Mouse (Mus musculus): ENCODE results near the gene Tspan14. TPM values are rescaled to one million over a fixed set of nuclear protein-coding genes. Genes with fewer than 3 reads are reported as not detected.
A peak's percentile ranks its signal among the peaks of the same experiment; 100 is the strongest.

Gene Tspan14
- polyA plus RNA-seq, 1 experiment: 94.2 TPM

DNA sequence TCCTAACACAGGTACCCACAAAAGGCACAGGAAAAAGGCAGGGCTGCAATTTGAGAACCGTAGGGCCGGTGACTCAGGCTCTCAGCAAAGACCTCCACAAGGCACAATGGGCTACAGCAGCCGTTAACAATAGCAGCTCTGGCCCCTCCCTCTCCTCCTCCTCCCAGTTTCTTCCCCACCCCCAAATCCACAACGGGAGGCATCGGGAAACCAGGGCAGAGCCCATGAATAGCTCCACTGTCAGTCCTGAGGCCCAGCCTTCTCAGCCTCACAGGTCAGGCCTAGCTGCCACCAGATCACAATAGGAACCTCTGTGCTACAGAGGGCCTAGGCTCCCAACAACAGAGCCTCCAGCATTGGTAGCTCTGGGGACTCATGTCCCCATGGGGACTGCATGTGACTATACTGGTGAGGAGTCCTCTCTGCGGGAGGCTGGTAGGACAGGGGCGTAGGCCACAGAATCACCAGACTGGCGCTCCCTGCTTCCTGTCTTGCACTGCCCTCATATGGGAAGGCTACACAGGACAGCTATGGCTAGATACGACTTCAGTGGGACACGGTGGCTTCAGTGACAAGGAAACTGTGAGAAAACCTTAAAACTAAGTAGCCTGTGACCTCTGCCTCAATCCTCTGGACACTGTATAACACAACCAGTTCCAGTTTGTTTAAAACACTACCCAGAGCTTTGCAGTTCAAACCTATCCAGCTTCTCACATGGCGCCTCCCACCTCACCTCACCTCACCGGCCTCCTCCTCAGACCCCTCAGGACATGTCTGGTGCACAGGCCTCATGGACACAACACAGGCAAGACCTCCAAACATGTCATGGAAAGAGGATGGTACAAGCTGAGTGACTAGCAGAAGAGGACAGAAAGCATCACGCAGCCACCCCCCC lies 10.1 kb downstream of the Tspan14 start:
- WGBS: 29% methylated on average over 13 of the region's 13 CpGs
- TF ChIP-seq CTCF (IDR thresholded peaks at IDR 0.05; ENCODE audit: insufficient read depth, low read length): peak; percentile 33; the same call in 1 of the 2 replicates
- TF ChIP-seq POLR2A (IDR thresholded peaks at IDR 0.05; ENCODE audit: borderline replicate concordance, extremely low read depth, low read depth, low read length): peak; percentile 48; the same call in 1 of the 2 replicates
- peaks cover 51% of the 10 kb centered on the region for H3K4me1 ChIP-seq (ENCODE audit: control insufficient read depth, insufficient read depth, low read length)
- no peak overlapping the region for H3K4me3 ChIP-seq (replicated peaks; ENCODE audit: extremely low read depth, low read depth, low read length)
- DNase-seq: no peak

DNA sequence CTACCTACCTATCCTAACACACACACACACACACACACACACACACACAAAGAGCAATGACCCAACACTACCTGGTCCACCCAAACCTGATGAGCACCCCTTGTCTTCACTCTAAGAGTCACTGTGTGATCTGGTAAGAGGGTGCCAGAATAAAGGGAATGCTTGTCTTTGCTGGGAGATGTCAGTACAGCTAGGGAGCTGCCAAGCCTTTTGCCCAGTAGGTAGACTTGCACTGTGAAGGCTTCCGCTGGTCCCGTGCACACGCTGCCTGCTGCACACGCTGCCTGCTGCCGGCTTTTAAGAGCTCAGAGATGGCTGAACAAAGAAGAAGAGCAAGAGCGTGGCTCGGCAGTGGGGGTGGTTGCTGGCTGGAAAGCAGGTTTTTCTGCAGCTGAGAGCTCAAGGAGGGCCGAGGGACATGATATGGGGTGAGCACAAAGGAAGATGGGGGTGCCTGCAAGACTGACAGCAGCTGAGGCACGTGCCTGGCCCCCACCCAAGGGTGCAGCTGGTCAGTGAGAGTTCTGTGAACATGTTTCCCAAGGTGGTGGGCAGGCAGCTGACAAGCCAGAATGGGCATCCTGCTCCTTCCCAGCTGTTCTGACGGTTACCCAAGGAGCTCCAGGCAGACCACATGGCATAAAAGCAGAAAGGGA lies 10.9 kb downstream of the Tspan14 start:
- 21% methylated on average over 10 of the region's 10 CpGs for WGBS
- TF ChIP-seq POLR2A (IDR thresholded peaks at IDR 0.05; ENCODE audit: borderline replicate concordance, extremely low read depth, low read depth, low read length) (no peak), CTCF (IDR thresholded peaks at IDR 0.05; ENCODE audit: insufficient read depth, low read length) (no peak)
- H3K4me1 ChIP-seq (ENCODE audit: control insufficient read depth, insufficient read depth, low read length): peaks cover 52% of the 10 kb centered on the region
- no peak overlapping the region for H3K4me3 ChIP-seq (replicated peaks; ENCODE audit: extremely low read depth, low read depth, low read length)
- DNase-seq: no peak

DNA sequence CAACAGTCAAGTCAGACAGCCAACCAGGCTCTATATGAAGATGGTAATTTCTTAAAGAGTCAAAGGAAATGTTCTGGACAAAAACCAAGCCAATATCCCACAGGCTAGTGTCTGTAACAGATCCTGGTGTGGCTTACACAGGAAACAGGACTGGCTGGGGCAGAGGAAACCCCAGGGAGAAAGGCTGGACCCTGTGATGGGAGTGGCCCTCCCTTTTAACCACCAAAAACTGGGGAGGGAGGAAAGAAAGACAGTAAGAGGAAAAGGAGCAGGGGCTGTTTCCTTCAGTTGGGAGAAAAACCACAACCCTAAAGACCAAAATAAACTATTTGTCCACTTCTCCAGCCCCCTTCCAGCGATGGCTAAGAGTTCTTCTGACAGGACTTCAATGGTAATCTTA lies 11.5 kb downstream of the Tspan14 start:
- H3K4me1 ChIP-seq (ENCODE audit: control insufficient read depth, insufficient read depth, low read length): peaks cover 54% of the 10 kb centered on the region
- no peak for DNase-seq

DNA sequence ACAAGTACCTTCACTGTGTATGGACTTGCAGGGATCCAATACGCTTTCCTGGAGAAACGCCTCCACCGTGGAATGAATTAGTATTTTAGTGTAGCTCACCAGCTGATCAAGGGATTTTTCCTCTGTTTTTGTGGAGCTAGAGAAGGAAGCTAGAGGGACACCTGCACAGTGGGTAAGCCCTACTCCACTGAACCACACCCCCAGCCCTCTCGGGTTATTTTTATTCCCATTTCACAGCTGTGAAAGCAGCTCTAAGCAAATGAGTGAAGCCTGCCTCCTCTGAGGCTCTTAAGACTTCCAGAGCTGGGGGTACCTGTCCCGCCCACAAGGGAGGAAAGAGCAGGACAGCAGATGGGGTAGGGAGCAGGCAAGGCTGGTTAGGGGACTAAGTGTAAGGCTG lies 13.2 kb downstream of the Tspan14 start:
- DNase-seq: no peak
- Histone ChIP-seq H3K4me1 (ENCODE audit: control insufficient read depth, insufficient read depth, low read length) (peaks cover 54% of the 10 kb centered on the region), H3K4me3 (replicated peaks; ENCODE audit: extremely low read depth, low read depth, low read length) (no peak overlapping the region)
- WGBS: 78% methylated on average over 5 of the region's 5 CpGs
- TF ChIP-seq CTCF (IDR thresholded peaks at IDR 0.05; ENCODE audit: insufficient read depth, low read length) (no peak), POLR2A (IDR thresholded peaks at IDR 0.05; ENCODE audit: borderline replicate concordance, extremely low read depth, low read depth, low read length) (no peak)

More for the DNA sequence above, 11.5 kb downstream of the Tspan14 start:
- WGBS: 40% methylated on average over 1 of the region's 1 CpGs
- TF ChIP-seq CTCF (IDR thresholded peaks at IDR 0.05; ENCODE audit: insufficient read depth, low read length) (no peak), POLR2A (IDR thresholded peaks at IDR 0.05; ENCODE audit: borderline replicate concordance, extremely low read depth, low read depth, low read length) (no peak)
- H3K4me3 ChIP-seq (replicated peaks; ENCODE audit: extremely low read depth, low read depth, low read length): no peak overlapping the region

DNA sequence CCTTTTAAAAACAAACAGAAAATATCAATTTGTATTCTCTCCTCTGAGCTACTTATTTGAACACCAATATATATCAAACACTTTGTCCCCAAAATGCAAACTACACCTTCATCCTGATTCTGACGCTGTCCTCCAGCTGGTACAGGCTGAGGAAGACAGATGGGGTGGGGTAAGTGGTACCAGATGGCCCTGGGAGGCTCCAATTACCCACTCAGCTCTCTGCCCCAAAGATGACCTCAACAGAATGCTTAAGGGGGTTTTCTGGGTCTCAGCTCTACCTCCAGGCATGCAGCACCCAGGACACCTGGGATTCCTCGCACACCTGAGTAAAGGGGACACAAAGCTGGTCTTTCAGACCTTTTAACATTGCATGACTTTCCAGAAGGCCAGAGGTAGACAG lies 13.9 kb downstream of the Tspan14 start:
- peaks cover 55% of the 10 kb centered on the region for H3K4me1 ChIP-seq (ENCODE audit: control insufficient read depth, insufficient read depth, low read length)
- WGBS: 70% methylated on average over 2 of the region's 2 CpGs
- DNase-seq: no peak
- H3K4me3 ChIP-seq (replicated peaks; ENCODE audit: extremely low read depth, low read depth, low read length): no peak overlapping the region
- TF ChIP-seq POLR2A (IDR thresholded peaks at IDR 0.05; ENCODE audit: borderline replicate concordance, extremely low read depth, low read depth, low read length) (no peak), CTCF (IDR thresholded peaks at IDR 0.05; ENCODE audit: insufficient read depth, low read length) (no peak)

DNA sequence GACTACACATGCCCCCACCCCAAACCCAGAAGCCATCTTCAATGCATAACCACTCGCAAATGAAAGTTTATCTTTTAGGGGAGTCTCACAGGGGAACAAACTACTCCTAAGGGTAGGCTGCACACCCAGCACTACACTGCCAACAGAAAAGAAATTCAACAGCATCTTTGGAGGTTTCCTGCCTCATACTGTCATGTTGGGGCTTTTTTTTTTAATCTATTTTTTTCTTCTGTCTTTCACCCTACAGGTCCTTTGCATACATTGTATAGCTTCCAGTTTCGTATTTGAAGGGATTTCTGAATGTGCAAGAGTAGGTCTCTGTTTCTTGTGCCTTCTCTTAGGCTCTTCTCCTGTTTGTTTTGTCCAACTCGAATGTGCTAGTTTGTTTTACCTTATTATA lies 14.3 kb downstream of the Tspan14 start:
- H3K4me1 ChIP-seq (ENCODE audit: control insufficient read depth, insufficient read depth, low read length): peaks cover 59% of the 10 kb centered on the region
- TF ChIP-seq POLR2A (IDR thresholded peaks at IDR 0.05; ENCODE audit: borderline replicate concordance, extremely low read depth, low read depth, low read length): no peak
- TF ChIP-seq CTCF (IDR thresholded peaks at IDR 0.05; ENCODE audit: insufficient read depth, low read length): no peak
- WGBS: 62% methylated on average over 3 of the region's 3 CpGs

DNA sequence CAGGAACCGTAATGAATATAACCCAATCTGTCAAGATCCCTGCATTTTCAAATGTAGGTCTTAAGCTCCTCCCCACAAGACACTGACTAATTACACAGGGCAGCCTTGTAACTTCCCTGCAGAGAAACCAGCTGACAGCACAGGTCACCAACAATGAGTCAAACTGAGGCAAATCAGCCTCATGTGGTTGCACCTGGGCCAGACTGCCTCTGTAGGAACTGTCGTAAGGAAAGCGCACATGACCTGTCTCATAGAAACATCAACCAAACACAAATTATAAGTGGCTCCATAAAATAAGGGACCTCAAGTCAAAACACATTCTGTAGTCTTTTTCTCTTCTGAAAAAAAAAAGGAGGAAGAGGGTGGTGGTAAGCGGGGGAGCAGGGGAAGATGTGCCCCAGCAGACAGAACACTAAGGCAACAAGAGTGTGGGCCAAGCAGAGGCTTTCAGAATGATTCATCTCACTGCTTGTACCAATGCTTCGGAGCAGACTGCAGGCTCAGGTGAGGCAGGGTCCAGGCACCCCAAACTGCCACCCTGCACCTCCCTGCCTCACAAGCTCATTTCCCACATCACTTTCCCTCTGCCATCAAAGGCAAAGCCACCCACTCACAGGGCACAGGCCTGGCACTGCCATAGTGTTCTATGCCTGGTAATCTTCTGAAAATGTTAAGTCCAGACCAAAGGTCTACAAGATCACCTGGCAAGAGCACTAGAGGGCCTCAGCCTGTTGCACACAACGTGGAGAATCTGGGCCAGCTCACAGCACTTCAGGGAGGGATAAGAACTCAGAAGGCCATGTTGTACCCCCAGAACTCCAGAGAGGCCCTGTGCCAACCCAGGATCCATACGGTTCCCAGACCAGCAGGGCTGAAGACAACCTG lies 16.6 kb downstream of the Tspan14 start:
- Histone ChIP-seq H3K4me1 (ENCODE audit: control insufficient read depth, insufficient read depth, low read length) (peaks cover 44% of the 10 kb centered on the region), H3K4me3 (replicated peaks; ENCODE audit: extremely low read depth, low read depth, low read length) (no peak overlapping the region)
- DNase-seq: no peak
- no peak for TF ChIP-seq CTCF (IDR thresholded peaks at IDR 0.05; ENCODE audit: insufficient read depth, low read length)
- WGBS: 63% methylated on average over 7 of the region's 7 CpGs

More for the DNA sequence above, 14.3 kb downstream of the Tspan14 start:
- no peak for DNase-seq
- H3K4me3 ChIP-seq (replicated peaks; ENCODE audit: extremely low read depth, low read depth, low read length): no peak overlapping the region

DNA sequence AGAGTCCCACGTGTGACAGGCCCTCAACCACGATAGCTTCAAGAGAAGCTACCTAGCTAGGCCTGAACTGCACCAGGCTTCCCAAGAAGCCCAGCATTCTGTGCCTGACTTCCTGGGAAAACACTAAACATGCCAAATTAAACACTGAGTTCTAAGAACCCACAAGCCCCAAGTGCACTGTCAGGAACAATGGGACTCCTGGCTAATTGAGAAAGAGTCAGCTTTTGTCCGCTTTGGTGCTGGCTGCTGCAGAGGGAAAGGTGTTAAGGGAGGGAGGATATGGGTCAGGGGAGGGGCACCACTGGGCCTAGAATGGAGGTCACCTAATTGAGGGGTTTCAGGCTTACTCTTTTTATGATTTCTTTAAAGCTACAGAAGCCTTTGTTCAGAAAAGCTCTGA lies 17.6 kb downstream of the Tspan14 start:
- WGBS: 29% methylated on average over 3 of the region's 3 CpGs
- no peak overlapping the region for H3K4me3 ChIP-seq (replicated peaks; ENCODE audit: extremely low read depth, low read depth, low read length)
- TF ChIP-seq POLR2A (IDR thresholded peaks at IDR 0.05; ENCODE audit: borderline replicate concordance, extremely low read depth, low read depth, low read length) (no peak), CTCF (IDR thresholded peaks at IDR 0.05; ENCODE audit: insufficient read depth, low read length) (no peak)
- H3K4me1 ChIP-seq (ENCODE audit: control insufficient read depth, insufficient read depth, low read length): peaks cover 41% of the 10 kb centered on the region
- DNase-seq: no peak

DNA sequence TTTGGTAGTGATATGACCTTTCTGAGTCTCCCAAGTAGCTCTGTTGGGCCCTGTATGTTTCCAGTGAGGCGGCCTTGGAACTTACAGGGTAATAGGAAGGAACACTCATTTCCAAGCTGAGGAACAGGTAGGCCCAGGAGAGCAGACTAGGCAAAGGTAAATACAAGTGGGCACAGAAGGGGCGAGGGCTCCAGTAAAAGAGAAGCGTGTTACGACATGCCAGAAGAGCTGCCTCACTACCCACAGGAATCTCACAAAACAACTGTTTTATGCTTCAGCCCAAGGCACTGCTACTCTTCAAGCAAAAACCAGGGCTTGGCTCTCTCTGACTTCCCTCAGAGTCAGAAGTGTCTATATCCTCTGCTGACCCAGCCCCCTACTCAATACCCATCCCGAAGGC lies 18.1 kb downstream of the Tspan14 start:
- peaks cover 39% of the 10 kb centered on the region for H3K4me1 ChIP-seq (ENCODE audit: control insufficient read depth, insufficient read depth, low read length)
- WGBS: 64% methylated on average over 5 of the region's 5 CpGs
- DNase-seq: no peak
- no peak for TF ChIP-seq CTCF (IDR thresholded peaks at IDR 0.05; ENCODE audit: insufficient read depth, low read length)
- TF ChIP-seq POLR2A (IDR thresholded peaks at IDR 0.05; ENCODE audit: borderline replicate concordance, extremely low read depth, low read depth, low read length): no peak
- H3K4me3 ChIP-seq (replicated peaks; ENCODE audit: extremely low read depth, low read depth, low read length): no peak overlapping the region

Data from lung, adult 2 months (tissue).